Mouse (Mus musculus): ENCODE measurements around the gene Slc25a20.

- TF ChIP-seq POLR2A (IDR thresholded peaks at IDR 0.05; ENCODE audit: low read depth, low read length) = no peak
- no peak for TF ChIP-seq CTCF (conservative IDR thresholded peaks at IDR 0.05; ENCODE audit: insufficient read depth, insufficient read length, low read depth, low read length)
Observed at GRCm38 (mm10) chr9:108639825-108640224, 22.1 kb upstream of the Slc25a20 start.

Data from kidney, adult 2 months (tissue).